Mouse (Mus musculus): ENCODE measurements at regions not wholly inside any gene's neighbourhood (a gene's known extent, or its start where the extent isn't known, plus 50 kb on each side); places are given as distances from the start of the nearest gene placed in this dataset.

DNA sequence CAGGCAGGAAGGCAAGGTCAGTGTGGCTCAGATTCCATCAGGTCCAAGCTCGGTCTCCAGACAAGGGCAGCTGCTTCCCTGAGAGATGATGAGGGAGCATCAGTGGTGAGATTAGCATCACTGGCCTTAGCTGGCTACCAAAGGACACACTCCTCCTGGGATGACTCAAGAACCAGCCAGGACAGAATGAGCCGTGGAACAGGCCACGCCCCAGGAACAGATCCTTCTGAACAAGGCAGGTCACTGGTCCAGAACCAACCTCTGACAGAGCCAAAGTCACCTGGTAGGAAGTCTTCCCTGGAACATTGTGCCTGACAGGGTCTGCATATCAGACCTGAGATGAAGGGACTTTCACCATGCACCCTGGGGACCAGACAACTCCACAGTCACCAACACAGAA is 152.0 kb downstream of the Tomm20 start:
- Histone ChIP-seq H3K4me3 (replicated peaks in 1 of 3; ENCODE audit: low read depth in 2 of 3, low read length in 2 of 3, poor library complexity in 1 of 3) (no peak overlapping the region), H3K9ac (ENCODE audit: insufficient read depth, low read depth) (no peak overlapping the region), H3K4me1 (ENCODE audit: control insufficient read depth in 1 of 2, insufficient read depth in 2 of 2) (peaks cover 27 to 37% of the 10 kb centered on the region in 2 experiments), H3K79me2 (replicated peaks; ENCODE audit: control insufficient read depth, extremely low read depth, insufficient read depth, poor library complexity, severe bottlenecking) (no peaks in the 10 kb centered on the region), H3K27ac (ENCODE audit: insufficient read depth, low read depth) (no peak overlapping the region), H3K27me3 (replicated peaks) (no peaks in the 10 kb centered on the region), H3K9me3 (replicated peaks; ENCODE audit: low read length) (peaks cover 2% of the 10 kb centered on the region), H3K4me2 (ENCODE audit: insufficient read depth, low read depth, poor library complexity, severe bottlenecking) (no peak overlapping the region), H3K36me3 (replicated peaks in 1 of 2; ENCODE audit: control insufficient read depth in 1 of 2, insufficient read depth in 1 of 2, low read length in 1 of 2) (peaks cover 0 to 6% of the 10 kb centered on the region in 2 experiments)
- no peak for TF ChIP-seq ELF1 (IDR thresholded peaks at IDR 0.05; ENCODE audit: low read depth, low read length)
- TF ChIP-seq JUND (conservative IDR thresholded peaks at IDR 0.05; ENCODE audit: low read depth, low read length): no peak
- no peak for TF ChIP-seq PAX5 (IDR thresholded peaks at IDR 0.05; ENCODE audit: low read length)
- no peak for TF ChIP-seq ZMIZ1 (IDR thresholded peaks at IDR 0.05; ENCODE audit: low read depth, low read length)
- TF ChIP-seq GABPA (IDR thresholded peaks at IDR 0.05; ENCODE audit: insufficient replicate concordance, low read depth, low read length): no peak
- no peak for TF ChIP-seq MAFK (IDR thresholded peaks at IDR 0.05; ENCODE audit: insufficient replicate concordance, low read length)
- no peak for TF ChIP-seq POLR2AphosphoS2 (IDR thresholded peaks at IDR 0.05; ENCODE audit: low read depth, low read length)
- no peak for TF ChIP-seq ZNF384 (IDR thresholded peaks at IDR 0.05; ENCODE audit: low read depth, low read length)
- no peak for TF ChIP-seq TCF12 (IDR thresholded peaks at IDR 0.05; ENCODE audit: low read depth, low read length)
- TF ChIP-seq E2F4 (IDR thresholded peaks at IDR 0.05; ENCODE audit: insufficient replicate concordance, low read depth, low read length): no peak
- TF ChIP-seq ZKSCAN1 (IDR thresholded peaks at IDR 0.05; ENCODE audit: borderline replicate concordance, low read depth, low read length): no peak
- no peak for TF ChIP-seq ZC3H11A (IDR thresholded peaks at IDR 0.05; ENCODE audit: low read depth, low read length)
- TF ChIP-seq CHD2 (IDR thresholded peaks at IDR 0.05; ENCODE audit: low read length): no peak
- TF ChIP-seq TBP (conservative IDR thresholded peaks at IDR 0.05; ENCODE audit: low read depth, low read length): no peak
- no peak for TF ChIP-seq KAT2A (IDR thresholded peaks at IDR 0.05; ENCODE audit: insufficient replicate concordance, low read length)
- dilution Hi-C loops (cut with MboI; ENCODE audit: extremely low pct_ligation_motif_present, extremely low pct_unique_long_range_greater_than_20kb, low sequenced_read_pairs) (no loop called here), in situ Hi-C loops (cut with MboI; ENCODE audit: low pct_ligation_motif_present, low pct_unique_long_range_greater_than_20kb, low sequenced_read_pairs) (no loop called here)
- DNase-seq (ENCODE audit: extremely low read depth): no peak

DNA sequence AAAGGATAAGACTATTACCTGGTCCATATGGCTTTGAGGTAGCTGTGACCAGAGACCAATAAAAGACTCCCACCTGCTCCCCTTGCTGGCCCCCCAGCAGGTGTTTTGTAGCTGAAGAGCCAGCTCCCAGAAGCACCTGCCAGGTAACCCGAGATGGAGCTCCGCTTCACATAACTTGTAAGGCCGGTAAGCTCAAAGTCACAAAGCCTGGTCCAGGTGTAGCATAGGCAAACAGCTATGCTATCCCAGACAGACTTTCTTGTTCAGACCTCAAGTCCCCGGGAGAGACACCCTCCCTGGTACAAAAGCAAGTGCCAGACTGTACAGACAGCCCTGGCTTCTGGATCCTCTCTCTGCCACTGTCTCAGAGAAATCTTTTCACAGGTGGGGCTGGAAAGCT is 154.6 kb downstream of the Tomm20 start:
- Histone ChIP-seq H3K79me2 (replicated peaks; ENCODE audit: control insufficient read depth, extremely low read depth, insufficient read depth, poor library complexity, severe bottlenecking) (no peaks in the 10 kb centered on the region), H3K4me2 (ENCODE audit: insufficient read depth, low read depth, poor library complexity, severe bottlenecking) (no peak overlapping the region), H3K4me3 (replicated peaks in 1 of 3; ENCODE audit: low read depth in 2 of 3, low read length in 2 of 3, poor library complexity in 1 of 3) (no peak overlapping the region), H3K27me3 (replicated peaks) (no peaks in the 10 kb centered on the region), H3K27ac (ENCODE audit: insufficient read depth, low read depth) (no peak overlapping the region), H3K9ac (ENCODE audit: insufficient read depth, low read depth) (no peak overlapping the region), H3K4me1 (ENCODE audit: control insufficient read depth in 1 of 2, insufficient read depth in 2 of 2) (peaks cover 27 to 33% of the 10 kb centered on the region in 2 experiments), H3K36me3 (replicated peaks in 1 of 2; ENCODE audit: control insufficient read depth in 1 of 2, insufficient read depth in 1 of 2, low read length in 1 of 2) (peaks cover 0 to 3% of the 10 kb centered on the region in 2 experiments), H3K9me3 (replicated peaks; ENCODE audit: low read length) (peaks cover 1% of the 10 kb centered on the region)
- dilution Hi-C loops (cut with MboI; ENCODE audit: extremely low pct_ligation_motif_present, extremely low pct_unique_long_range_greater_than_20kb, low sequenced_read_pairs) (no loop called here), in situ Hi-C loops (cut with MboI; ENCODE audit: low pct_ligation_motif_present, low pct_unique_long_range_greater_than_20kb, low sequenced_read_pairs) (no loop called here)
- no peak for TF ChIP-seq BHLHE40 (IDR thresholded peaks at IDR 0.05; ENCODE audit: low read depth, low read length)
- TF ChIP-seq MYC (IDR thresholded peaks at IDR 0.05; ENCODE audit: low read depth, low read length): no peak
- TF ChIP-seq ZKSCAN1 (IDR thresholded peaks at IDR 0.05; ENCODE audit: borderline replicate concordance, low read depth, low read length): no peak
- TF ChIP-seq JUND (conservative IDR thresholded peaks at IDR 0.05; ENCODE audit: low read depth, low read length): no peak
- TF ChIP-seq RAD21 (IDR thresholded peaks at IDR 0.05; ENCODE audit: low read depth, low read length): no peak
- TF ChIP-seq MAZ (IDR thresholded peaks at IDR 0.05; ENCODE audit: low read depth, low read length): no peak
- TF ChIP-seq IRF4 (IDR thresholded peaks at IDR 0.05; ENCODE audit: low read depth, low read length): no peak
- TF ChIP-seq MXI1 (IDR thresholded peaks at IDR 0.05; ENCODE audit: low read depth, low read length): no peak
- TF ChIP-seq USF1 (IDR thresholded peaks at IDR 0.05; ENCODE audit: low read depth, low read length): no peak
- no peak for TF ChIP-seq MAFK (IDR thresholded peaks at IDR 0.05; ENCODE audit: insufficient replicate concordance, low read length)
- no peak for TF ChIP-seq TBP (conservative IDR thresholded peaks at IDR 0.05; ENCODE audit: low read depth, low read length)
- no peak for TF ChIP-seq PAX5 (IDR thresholded peaks at IDR 0.05; ENCODE audit: low read length)
- no peak for TF ChIP-seq POLR2AphosphoS2 (IDR thresholded peaks at IDR 0.05; ENCODE audit: low read depth, low read length)
- TF ChIP-seq CTCF (conservative IDR thresholded peaks at IDR 0.05 in 1 of 2, IDR thresholded peaks at IDR 0.05 in 1 of 2; ENCODE audit: low read depth in 2 of 2, low read length in 2 of 2): no peak
- no peak for TF ChIP-seq ELF1 (IDR thresholded peaks at IDR 0.05; ENCODE audit: low read depth, low read length)
- no peak for DNase-seq (ENCODE audit: extremely low read depth)
